Mouse (Mus musculus): ENCODE measurements at regions not wholly inside any gene's neighbourhood (a gene's known extent, or its start where the extent isn't known, plus 50 kb on each side); places are given as distances from the start of the nearest gene placed in this dataset.
"Not testable (repeated sequence)": the region's sequence is repeated elsewhere in the genome, so short reads cannot be mapped to it uniquely, and the experiment has no call there.

- no peak for ATAC-seq (replicated peaks; ENCODE audit: low read depth, poor library complexity, severe bottlenecking)
Measured at GRCm38 (mm10) chr14:16038336-16038735, 210.7 kb upstream of the Ngly1 start.

DNA sequence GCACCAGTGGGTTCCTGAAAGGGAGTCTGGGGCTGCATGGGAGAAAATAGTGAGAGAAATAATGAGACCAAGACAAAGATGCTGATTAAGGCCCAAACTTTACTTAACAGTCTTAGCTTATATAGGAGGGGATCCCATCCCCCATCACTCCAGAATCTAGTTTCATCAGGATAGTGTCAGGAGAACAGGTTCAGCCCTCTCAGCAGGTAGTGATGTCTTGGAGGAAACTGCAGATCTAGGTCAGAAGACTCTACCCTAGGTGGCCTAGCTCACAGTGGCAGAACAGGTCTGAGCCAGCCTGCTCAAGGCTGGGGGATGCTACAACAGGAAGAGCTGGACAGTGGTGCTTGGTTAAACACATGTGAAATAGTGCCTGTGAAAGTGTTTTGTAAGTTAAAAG, 204.6 kb upstream of the Ngly1 start:
- no peak for ATAC-seq (replicated peaks; ENCODE audit: low read depth, poor library complexity, severe bottlenecking)

DNA sequence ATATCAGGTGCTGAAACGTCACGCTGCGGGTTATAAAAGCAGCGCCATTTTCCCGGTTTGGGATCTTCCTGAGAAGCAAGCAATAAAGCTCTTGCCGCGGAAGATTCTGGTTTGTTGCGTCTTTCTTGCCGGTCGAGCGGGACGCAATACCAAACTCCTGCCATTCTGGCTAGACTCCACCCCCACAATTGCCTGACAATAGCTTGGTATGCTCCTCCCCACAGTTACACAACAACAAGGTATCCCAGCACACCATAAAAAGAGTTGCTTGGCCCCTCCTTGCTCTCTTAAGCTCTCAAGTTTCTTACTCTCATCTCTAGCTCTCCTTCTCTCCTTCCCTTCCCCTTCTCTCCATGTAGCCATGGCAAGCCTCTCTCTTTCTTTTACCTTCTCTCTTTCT, 176.5 kb upstream of the Ngly1 start:
- ATAC-seq (replicated peaks; ENCODE audit: low read depth, poor library complexity, severe bottlenecking): not testable (repeated sequence)

DNA sequence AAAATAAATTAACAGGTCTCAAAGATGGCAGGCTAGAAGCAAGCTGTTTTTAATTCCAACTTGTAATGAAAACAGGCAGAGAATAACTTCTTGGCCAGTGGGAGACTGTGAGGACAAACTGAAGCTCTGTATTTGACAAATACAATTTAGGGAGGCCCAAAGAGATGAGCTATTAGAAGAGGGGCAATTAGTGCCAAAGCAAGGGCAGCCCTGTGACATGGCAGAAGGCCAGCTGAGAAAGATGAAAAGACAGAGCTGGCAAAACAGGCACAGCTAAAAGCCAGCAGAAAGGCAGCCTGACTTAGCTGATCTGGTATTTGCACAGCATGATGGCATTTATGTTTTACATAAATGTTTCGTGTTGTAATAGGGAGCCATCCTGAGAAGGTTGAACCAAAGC, 175.0 kb upstream of the Ngly1 start:
- ATAC-seq (replicated peaks; ENCODE audit: low read depth, poor library complexity, severe bottlenecking): no peak

DNA sequence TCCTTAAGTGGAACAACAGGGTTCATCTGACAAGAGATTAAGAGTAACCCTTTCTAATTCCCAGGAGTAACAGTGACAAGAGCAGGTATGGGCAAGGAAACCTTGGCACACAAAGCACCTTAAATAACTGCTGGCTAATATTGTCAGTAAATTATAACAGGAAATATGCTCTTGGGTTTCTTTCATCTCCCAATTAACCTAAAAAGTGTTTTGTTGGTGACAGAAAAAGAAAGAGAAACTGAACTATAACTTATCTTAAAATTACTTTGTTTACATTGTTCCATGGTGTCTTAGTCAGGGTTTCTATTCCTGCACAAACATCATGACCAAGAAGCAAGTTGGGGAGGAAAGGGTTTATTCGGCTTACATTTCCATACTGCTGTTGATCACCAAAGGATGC, 170.0 kb upstream of the Ngly1 start:
- no peak for ATAC-seq (replicated peaks; ENCODE audit: low read depth, poor library complexity, severe bottlenecking)

DNA sequence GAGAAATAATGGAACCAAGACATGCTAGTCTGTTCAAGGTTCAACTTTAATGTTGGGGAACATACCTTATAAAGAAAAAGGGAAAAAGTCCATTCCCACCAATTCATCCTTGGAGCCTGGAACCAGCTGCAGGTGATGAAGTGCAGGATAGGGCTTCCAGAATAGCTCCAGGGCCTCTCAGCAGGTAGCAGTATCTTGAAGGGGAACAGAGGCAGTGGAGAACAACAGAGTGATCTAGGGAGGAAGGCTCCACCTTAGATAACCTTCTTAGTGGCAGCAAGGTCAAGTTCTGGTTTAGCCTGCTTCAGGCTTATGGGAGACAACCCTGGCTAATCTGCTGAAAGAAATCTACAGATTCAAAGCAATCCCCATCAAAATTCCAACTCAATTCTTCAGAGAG, 161.8 kb upstream of the Ngly1 start:
- ATAC-seq (replicated peaks; ENCODE audit: low read depth, poor library complexity, severe bottlenecking): not testable (repeated sequence)

DNA sequence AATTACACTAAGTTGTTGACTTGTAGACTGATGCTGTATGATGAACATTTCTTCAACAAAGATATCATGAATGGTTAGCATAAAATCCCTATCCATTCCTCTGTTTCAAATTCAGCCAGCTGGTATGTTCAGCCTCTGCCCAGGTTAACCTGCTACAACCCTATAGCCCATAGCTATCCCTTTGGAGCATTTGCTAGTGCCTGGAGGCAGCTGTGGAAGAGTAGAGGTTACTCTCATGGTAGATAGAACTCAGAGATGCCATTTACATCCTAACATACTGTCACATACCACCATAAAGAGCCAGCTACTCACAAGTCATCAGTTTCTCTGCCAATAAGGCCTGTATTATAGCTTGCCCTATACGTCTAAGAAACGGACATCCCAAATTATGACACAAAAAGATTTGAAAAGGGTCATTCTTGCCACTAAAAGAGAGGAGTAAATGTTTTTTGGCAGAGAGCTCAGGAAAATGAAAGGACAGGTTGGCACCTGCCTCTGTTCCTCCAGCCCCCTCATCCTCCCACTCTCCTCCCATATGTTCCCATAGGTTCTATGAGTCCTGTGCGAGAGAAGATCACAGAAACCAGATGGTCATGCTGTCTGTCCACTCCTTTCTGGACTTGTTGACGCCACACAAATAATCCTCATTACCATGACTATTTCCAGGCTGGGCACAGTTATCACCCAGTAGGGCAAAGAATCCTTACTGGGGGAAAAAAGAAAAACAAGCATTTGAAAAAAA, 156.5 kb upstream of the Ngly1 start:
- no peak for ATAC-seq (replicated peaks; ENCODE audit: low read depth, poor library complexity, severe bottlenecking)

DNA sequence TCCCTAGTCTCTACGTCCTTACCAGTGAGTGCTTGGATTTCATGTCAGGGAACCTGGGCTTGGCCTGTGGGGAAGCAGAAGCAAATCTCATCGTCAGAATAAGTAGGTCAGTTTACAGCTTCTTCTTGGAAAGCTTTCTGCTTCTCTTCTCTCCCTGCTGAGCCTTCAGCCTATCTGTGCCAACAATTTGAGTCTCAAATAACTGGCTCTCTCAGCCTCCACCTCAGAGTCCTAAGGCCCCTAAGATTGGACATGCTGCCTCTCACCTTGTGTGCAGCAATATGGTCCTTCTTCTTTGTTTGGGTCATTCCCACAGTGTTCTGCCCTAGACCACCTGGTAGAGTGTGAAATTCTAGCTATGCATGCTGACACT, 156.0 kb upstream of the Ngly1 start:
- no peak for ATAC-seq (replicated peaks; ENCODE audit: low read depth, poor library complexity, severe bottlenecking)

GRCm38 (mm10) chr14:16109414-16109813, 139.7 kb upstream of the Ngly1 start:
- no peak for ATAC-seq (replicated peaks; ENCODE audit: low read depth, poor library complexity, severe bottlenecking)

DNA sequence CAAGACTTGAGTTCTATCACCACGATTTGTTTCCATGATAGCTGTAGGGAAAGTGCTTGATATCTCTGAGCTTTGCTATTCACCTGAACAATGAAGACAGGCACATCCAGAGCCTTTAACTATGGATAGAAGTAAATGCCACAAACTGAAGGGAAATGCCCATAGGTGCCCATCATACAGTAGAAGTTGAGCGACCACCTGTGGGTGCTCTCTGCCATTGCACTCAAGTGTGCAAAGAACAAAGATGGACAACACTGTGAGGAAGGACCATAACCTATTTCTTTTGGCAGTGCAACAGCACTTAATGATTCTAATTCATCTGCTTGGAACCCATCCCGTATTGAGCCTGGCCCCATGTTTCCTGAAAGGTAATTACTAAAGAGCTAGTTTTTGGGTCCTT, 116.4 kb upstream of the Ngly1 start:
- ATAC-seq (replicated peaks; ENCODE audit: low read depth, poor library complexity, severe bottlenecking): no peak

- ATAC-seq (replicated peaks; ENCODE audit: low read depth, poor library complexity, severe bottlenecking): no peak
Measured at GRCm38 (mm10) chr14:16133410-16133809, 115.7 kb upstream of the Ngly1 start.

GRCm38 (mm10) chr14:16136187-16136586, 112.9 kb upstream of the Ngly1 start:
- ATAC-seq (replicated peaks; ENCODE audit: low read depth, poor library complexity, severe bottlenecking): no peak

- no peak for ATAC-seq (replicated peaks; ENCODE audit: low read depth, poor library complexity, severe bottlenecking)
Measured at GRCm38 (mm10) chr14:16144299-16144698, 104.8 kb upstream of the Ngly1 start.

DNA sequence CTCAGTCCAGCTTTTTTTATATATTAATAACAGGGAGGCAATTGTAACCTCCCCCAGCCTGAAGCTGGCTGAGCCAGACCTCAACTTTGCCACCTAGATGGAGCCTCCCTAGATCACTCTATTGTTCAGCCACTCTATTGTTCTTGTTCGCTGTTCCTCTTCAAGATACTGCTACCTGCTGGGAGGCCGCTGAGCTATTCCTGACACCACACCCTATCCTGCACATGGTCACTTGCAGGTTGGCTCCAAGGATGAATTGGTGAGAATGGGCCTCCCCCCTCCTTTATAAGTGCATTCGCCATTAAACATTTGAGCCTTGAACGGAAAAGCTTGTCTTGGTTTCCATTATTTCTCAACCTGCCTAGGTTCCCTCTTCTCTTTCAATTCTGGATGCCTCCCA, 102.3 kb upstream of the Ngly1 start:
- ATAC-seq (replicated peaks; ENCODE audit: low read depth, poor library complexity, severe bottlenecking): no peak

DNA sequence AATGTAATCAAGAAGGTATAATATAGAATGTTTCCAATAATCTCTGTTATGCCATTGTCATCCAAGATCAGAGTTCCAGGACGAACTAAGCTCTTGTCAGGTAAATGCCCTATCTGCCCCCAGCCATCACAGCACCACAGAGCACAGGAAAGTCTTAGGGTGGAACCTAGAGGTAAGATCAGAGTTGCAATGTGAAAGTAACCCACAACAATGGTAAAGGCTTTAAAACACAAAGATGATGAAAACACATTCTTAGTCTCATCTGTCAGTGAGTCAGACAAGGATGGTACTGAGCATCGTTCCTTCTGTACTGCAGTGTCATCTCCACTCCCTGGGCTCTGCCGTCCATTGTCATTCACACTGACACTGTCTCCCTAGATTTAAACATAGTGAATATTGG, 97.3 kb upstream of the Ngly1 start:
- no peak for ATAC-seq (replicated peaks; ENCODE audit: low read depth, poor library complexity, severe bottlenecking)

- ATAC-seq (replicated peaks; ENCODE audit: low read depth, poor library complexity, severe bottlenecking): no peak
Measured at GRCm38 (mm10) chr14:16152702-16153101, 96.4 kb upstream of the Ngly1 start.

- ATAC-seq (replicated peaks; ENCODE audit: low read depth, poor library complexity, severe bottlenecking): no peak
Measured at GRCm38 (mm10) chr14:16155106-16155505, 94.0 kb upstream of the Ngly1 start.

DNA sequence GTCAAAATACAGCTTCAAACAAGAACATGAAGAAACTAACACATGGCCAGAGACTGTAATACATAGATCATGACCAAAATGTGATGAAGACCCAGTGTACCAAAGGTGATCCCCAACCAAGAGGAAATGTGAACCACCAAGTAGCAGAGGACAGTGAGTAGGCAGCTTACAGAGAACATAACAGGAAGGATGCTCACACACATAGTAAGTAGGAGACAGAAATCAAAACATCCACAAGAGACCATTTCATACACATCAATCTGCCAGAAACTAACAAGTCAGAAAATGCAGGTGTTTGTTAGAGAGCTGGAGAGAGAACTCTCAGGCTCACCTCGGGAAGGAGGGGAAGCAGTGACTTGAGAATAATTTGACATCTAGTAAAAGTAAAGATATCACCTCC, 78.9 kb upstream of the Ngly1 start:
- no peak for ATAC-seq (replicated peaks; ENCODE audit: low read depth, poor library complexity, severe bottlenecking)

DNA sequence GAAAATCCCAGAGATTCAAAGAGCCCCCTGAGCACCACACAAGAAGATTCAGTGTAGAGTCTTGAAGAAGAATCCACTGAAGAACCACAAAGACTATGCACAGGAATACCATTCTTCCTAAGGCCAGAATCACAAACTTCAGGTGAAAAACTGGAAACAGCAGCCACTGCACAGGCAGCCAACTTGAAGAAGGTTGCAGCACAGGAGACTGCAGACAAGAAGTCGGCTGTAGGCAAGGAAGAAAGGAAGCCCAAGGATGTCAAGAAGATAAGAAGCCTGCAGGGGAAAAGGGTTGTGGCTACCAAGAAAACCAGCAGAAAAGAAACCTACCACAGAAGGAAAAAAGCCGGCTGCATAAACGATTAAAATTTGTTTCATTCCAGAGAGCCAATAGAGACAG, 76.8 kb upstream of the Ngly1 start:
- 0 out of 2 replicates have a peak, but pooled peaks have one; percentile 22 for ATAC-seq (replicated peaks; ENCODE audit: low read depth, poor library complexity, severe bottlenecking)

DNA sequence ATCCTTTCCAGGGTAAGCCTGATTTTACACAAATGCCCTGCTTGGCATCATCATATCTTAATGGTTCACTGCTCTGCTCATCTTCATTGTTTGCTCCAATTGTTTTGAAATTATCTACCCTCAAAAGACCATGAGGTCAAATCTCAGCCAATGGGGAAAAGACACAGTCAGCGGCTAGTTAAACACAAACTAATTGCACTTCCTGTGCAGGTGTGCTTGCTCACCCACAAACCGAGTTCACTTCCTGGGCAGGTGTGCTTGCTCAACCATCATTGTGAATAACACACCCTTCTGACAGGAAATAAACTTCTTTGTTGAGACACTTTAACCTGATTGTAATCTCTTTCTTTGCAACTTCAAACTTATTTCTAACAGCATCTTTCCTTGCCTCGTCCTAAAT, 75.8 kb upstream of the Ngly1 start:
- peak; percentile 63; the same call in 1 of the 2 replicates for ATAC-seq (replicated peaks; ENCODE audit: low read depth, poor library complexity, severe bottlenecking)

DNA sequence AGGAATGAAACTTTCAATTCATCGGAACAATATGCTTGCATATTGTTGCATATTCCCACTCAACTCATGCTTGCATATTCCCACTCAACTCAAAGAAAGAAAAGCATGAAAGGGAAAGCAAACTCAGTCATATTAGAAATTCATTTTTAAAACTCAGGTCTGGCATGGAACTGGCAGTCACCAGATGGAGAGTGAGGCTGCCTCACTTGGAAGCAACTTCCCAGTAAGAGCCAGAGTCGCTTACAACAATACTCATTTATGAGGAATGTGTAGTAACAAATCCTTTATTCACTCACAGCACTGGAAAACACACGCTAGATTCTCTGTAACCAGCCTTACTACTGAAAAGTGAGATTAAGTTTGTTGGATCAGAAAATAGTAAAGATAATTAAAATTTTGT, 70.9 kb upstream of the Ngly1 start:
- ATAC-seq (replicated peaks; ENCODE audit: low read depth, poor library complexity, severe bottlenecking): no peak

- ATAC-seq (replicated peaks; ENCODE audit: low read depth, poor library complexity, severe bottlenecking): no peak
Measured at GRCm38 (mm10) chr14:16181822-16182221, 67.3 kb upstream of the Ngly1 start.
